Mouse (Mus musculus): ENCODE measurements around the gene Ntrk1.

DNA sequence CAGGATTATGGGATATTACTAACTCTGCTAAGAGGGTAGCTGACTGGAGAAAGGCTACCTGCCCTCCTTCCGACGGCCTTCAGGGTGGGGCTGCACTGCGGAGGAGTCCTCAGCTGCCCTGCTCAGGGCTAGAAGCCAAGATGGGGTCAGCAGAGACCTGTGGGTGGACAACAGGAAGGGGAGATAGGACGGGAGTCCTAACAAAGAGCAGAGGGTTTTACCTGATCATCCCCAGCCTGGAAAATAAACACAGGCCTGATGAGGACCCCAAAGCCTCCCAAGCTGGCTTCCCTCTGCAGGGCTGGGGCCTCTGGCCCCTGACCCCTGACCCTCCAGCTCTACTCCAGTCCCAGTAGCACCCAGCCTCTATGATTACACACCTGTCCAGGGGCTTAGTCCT is 31.8 kb downstream of the Ntrk1 start:
- TF ChIP-seq TCF12 (IDR thresholded peaks at IDR 0.05; ENCODE audit: low read depth, low read length) (no peak), CTCF (IDR thresholded peaks at IDR 0.05 in 2 of 3, conservative IDR thresholded peaks at IDR 0.05 in 1 of 3; ENCODE audit: control insufficient read depth in 1 of 3, insufficient read depth in 1 of 3, low read depth in 2 of 3, low read length in 3 of 3, poor library complexity in 1 of 3, severe bottlenecking in 1 of 3) (no peak), MAFK (IDR thresholded peaks at IDR 0.05; ENCODE audit: borderline replicate concordance, low read depth, low read length) (no peak), MXI1 (IDR thresholded peaks at IDR 0.05; ENCODE audit: low read depth, low read length) (no peak), USF1 (IDR thresholded peaks at IDR 0.05; ENCODE audit: low read depth, low read length) (no peak), HCFC1 (IDR thresholded peaks at IDR 0.05; ENCODE audit: low read depth, low read length) (no peak), POLR2A (IDR thresholded peaks at IDR 0.05; ENCODE audit: control insufficient read depth in 1 of 2, insufficient read depth in 1 of 2, low read depth in 1 of 2, low read length in 2 of 2, poor library complexity in 1 of 2) (no peak), CHD2 (IDR thresholded peaks at IDR 0.05; ENCODE audit: low read length) (no peak), MEF2A (IDR thresholded peaks at IDR 0.05; ENCODE audit: extremely low read depth, insufficient replicate concordance, low read depth, low read length, poor library complexity, severe bottlenecking) (no peak), MAZ (IDR thresholded peaks at IDR 0.05; ENCODE audit: low read depth, low read length) (no peak)
